Mouse (Mus musculus) kidney, postnatal 36 days (tissue): Measurements from ENCODE around the gene Fzd4.

Experiments used
- DNase-seq, 2 experiments: peaks; one replicate each; pipeline ENCODE4 v3.0.0; 2021 to 2022; ENCODE audit warnings: mixed read lengths in 2 of 2

Fzd4 gene

DNA sequence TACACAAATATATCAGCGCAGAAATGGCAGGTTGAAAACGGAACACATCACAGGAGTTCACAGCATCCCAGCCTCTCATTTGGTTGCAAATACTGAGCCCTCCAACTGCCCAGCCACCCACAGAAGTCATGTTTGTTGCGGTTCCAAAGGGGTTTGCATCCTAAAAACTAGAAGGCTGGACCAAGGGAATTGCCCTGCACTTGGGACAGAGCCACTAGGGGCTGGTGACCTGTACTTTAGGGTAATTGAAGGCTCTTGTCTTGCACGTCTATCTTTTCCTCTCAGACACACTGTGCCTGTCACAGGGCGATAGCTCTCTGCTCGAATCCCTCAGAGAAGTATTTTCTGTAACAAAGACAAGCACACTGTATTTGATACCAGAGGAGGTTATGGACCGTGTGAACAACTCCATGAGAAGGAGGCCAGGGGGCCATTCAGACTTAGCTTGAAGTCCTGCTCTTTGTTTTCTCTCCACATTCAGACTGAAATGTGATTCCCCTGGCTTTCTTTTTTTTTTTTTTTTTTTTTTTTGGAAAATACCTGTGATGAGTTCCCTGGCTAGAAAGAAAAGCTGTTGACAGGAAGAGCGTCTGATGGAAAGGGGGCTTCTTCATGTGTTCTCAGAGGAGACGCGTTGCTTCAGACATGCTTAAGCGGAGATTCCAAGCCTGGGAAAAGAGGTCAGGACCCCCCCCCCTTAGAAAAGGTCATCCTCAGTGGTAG lies 2.9 kb upstream of the Fzd4 start:
- no peak for DNase-seq

GRCm38 (mm10) chr7:89401936-89402335 lies 2.2 kb upstream of the Fzd4 start:
- peak; percentile 66 to 73 for DNase-seq

DNA sequence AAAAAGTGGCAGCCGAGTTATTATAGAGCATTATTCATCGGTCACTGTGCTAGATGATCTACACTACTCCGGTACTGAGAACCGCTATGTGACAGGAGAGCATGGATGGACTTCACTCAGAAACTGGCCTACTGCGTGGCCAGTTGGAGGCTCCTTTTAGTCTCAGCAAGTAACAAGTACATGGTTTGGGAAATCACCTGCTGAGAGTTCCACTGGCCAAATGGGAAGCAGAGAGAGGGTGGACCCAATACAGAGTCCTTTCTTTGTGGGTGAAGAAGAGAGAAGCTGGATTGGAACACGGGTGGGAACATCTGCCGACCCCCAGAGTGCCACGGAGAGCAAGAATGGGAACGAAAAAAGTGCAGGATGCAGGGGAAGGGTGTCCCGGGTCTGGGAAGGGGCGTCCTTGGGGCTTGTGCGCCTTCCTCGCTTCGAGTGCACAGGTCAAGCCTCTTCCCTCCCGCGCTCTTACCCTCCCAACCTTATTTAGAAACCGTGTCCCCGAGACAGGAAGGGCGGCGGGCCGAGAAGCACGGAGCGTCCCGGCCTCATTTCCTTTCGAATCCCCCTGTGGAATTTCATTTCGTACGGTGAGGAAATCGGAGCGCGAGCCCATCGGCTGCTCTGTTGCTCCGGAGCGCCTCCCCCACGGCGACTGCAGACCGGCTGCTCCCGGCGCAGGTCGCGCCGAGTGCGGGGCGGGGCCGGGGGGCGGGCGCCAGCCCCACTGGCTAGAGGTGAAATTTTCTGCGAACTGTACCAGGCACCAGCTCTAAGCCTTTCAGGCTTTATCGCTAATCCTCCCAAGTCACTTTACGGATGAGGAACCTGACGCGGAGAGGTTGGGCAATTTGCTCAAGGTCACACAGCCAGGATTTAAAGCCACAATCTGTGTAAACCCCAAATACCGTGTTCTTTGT lies 842 bp upstream of the Fzd4 start:
- DNase-seq = peak; percentile 93

DNA sequence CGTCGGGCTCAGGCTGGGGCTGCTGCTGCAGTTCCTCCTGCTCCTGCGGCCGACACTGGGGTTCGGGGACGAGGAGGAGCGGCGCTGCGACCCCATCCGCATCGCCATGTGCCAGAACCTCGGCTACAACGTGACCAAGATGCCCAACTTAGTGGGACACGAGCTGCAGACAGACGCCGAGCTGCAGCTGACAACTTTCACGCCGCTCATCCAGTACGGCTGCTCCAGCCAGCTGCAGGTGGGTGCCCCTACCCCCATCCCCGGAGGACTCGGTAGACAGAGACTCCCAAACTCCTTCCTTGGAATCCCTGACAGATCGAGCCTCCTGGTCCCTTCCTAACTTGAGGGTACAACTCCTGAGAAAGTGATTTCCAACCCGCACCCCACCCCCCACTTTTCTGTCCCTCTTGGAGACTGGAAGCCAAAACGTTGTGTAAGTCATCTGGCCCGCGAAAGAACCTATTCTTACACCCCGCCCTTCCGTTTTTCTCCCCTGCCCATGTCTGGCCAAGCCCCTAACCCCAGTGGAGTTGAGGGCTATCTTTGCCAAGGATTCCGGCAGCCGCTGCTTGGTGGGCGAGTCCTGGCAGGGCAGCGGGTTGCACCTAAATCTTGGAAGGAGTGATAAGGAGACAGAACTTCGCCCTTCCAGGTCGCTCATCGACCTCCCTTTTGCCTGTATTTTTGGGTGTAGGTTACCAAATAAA lies 732 bp downstream of the Fzd4 start:
- peak; percentile 67 to 71 for DNase-seq

- DNase-seq = no peak
These were observed 1.9 kb downstream of the Fzd4 start for GRCm38 (mm10) chr7:89406011-89406410.

- DNase-seq = peak in 1 of 2 experiments; percentile 53
These were observed 3.1 kb downstream of the Fzd4 start for GRCm38 (mm10) chr7:89407006-89407940.

GRCm38 (mm10) chr7:89410294-89410693 lies 6.1 kb downstream of the Fzd4 start:
- DNase-seq = peak; percentile 55 to 58

DNA sequence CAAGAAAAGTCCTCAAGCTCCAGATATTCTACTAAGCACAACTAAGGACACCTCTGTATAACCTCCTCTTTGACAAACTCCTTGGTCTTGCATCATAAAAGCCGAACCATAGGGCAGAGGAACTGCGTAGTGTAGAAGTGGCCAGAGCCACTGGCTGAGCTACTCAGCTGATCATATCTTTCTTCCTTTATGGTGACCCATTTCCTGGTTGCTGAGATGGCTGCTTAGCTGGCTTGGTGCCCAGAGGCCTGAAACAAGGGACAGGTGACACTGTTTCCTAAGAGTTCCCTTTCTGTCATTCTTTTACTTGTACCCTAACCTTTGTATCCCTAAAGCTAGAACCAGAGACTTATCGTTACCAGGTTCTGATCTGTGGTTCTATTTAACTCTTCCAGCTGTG lies 7.2 kb downstream of the Fzd4 start:
- peak; percentile 60 to 78 for DNase-seq

GRCm38 (mm10) chr7:89412094-89412493 lies 7.9 kb downstream of the Fzd4 start:
- no peak for DNase-seq

GRCm38 (mm10) chr7:89416027-89416426 lies 11.9 kb downstream of the Fzd4 start:
- peak in 1 of 2 experiments; percentile 49 for DNase-seq

DNA sequence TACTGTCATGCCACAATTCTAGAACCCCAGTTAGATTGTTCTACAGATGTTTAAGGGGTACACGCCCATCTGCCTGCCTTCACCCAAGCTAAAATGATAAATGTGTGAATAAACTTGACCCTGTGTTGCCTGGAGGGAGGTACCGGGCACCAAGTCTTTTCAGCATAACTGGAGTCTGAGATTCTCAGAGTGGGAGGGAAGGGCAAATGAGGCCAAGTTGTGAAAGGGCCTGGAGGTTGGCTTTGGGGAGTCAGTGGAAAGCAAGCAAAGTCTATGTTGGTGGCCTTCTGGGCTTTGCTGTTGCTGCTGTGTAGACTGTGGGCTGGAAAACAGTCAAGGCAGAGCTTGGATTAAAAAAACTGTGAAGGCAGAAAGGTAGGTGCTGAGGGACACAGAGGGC lies 13.6 kb downstream of the Fzd4 start:
- DNase-seq = no peak

DNA sequence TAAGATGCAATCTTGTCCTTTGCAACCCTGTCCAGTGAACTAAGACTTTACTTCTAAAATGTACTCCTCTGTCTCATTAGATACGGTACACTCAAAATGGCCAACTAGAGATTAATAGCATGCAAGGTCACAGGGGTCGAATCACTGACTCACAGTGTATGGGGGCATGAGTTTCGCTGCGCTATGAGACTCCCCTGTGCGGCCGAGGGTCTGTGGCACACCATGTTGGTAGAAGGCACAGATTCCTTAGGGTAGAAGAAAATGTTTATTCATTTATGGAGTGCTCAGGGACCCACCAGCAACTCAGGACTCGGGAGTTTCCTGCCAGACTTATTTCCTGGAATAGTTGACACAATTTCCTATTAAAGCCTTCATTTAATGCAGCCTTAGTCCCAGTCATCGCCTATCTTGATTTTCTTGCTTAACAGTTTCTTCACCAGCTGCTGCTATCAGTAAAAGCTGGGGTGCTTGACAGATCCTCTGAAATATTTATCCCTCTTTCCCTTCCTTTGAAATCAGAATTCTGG lies 14.0 kb downstream of the Fzd4 start:
- no peak for DNase-seq

- no peak for DNase-seq
These were observed 14.9 kb downstream of the Fzd4 start for GRCm38 (mm10) chr7:89418917-89419679.

GRCm38 (mm10) chr7:89421294-89421693 lies 17.1 kb downstream of the Fzd4 start:
- peak in 1 of 2 experiments; percentile 44 for DNase-seq

DNA sequence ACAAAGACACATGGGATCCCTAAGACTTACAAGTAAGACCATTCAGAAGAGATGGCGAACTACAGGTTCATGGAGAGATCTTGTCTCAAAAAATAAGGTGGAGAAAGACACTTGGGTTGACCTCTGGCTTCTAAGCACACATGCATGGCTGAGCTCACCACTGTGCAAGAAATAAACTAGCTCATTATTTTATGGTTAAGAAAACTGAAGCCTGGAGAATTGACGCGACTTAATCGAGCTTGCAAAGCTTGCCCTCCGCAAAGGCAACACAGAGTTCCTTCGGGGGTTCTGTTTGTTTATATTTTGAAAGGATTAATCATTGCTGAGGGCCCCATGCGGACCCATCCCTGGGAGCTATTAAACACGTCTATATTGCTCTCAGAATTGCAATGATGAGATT lies 18.5 kb downstream of the Fzd4 start:
- peak in 1 of 2 experiments; percentile 48 for DNase-seq

DNA sequence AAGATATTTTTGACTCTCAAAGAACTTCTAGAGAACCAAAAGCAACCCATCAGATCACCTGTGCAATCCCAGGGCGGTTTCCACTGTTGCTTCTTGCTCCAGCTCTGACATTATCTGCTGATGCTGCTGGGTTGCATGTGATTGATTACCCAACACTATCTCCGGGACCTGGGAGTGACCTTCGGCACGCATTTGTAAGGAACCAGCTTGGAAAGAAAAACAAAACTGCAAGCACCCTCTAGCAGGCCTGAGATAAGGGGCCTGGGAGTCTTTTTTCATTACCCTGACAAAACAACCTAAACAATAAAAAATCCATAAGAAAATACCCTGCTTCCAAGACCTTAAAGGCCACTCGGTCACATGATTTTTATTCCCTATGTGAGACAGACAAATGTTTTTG lies 19.0 kb downstream of the Fzd4 start:
- peak; percentile 52 to 73 for DNase-seq

GRCm38 (mm10) chr7:89423688-89424255 lies 19.6 kb downstream of the Fzd4 start:
- DNase-seq = peak; percentile 70 to 83

DNA sequence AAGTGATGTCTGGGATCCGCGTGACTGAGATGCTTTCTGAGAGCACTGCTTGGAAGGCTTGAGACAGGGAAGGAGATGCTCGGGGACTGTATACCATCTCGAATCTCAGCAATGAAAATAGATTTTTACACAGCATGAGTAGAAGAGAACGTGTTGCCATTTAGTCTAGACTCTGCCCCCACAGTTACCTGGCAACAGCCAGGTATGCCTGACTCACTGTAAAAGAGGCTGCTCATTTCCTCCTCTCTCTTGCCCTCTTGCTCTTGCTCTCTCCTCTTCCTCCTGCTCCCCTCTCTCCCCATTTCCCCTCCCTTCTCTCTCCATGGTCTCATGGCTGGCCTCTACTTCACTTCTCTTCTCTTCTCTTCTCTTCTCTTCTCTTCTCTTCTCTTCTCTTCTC lies 20.5 kb downstream of the Fzd4 start:
- peak in 1 of 2 experiments; percentile 58 for DNase-seq

DNA sequence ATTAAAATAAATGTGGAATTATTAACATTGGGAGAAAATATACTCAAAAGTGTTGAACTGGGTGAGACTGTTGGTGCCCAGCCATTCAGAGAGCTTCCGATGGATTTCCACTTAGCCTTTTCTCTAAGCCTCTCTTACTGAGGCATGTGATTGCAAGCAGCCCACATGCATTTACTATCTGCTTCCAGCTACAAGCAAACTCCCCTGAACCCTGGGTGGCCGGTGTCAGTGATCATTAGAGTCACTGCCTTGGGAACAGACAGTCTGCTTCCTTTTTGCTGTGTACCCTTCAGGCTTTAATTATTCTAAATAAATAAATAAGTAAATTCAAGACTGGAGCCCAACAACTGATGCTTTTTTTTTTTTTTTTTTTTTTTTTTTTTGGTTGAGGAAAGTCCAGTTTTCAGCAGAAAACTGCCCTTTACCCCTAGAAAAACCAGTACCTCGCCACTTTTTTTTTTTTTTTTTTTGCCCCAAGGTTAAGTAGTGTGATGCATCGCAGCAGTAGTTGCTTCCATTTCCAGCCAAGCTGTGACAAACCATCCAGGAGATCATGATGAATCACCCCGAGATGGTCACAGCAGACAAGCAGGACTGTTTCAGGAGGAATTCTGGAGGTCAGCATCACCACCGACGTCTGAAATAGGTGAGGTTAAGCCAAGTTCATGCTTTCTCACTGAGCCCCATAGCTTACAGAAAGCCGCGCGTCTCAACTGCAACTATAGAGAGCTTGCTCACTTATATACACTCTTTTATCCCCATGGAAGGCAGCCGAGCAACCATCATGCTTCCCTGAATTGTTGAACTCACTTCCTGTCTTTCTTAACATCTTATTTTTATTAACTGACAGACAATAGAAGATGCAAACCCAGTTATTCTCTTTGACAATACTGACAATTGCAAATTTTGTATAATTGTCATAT lies 21.9 kb downstream of the Fzd4 start:
- DNase-seq = peak; percentile 53 to 72
